Mouse (Mus musculus) hindlimb bud, embryonic 11.5 days (tissue): ENCODE results near the gene Zc3hav1l.

Source experiments
- DNase-seq: peaks from one replicate; pipeline ENCODE4 v3.0.0-alpha.2; 2012; ENCODE audit warnings: low read depth, low spot score; ENCODE audit errors: extremely low spot score

Zc3hav1l gene

DNA sequence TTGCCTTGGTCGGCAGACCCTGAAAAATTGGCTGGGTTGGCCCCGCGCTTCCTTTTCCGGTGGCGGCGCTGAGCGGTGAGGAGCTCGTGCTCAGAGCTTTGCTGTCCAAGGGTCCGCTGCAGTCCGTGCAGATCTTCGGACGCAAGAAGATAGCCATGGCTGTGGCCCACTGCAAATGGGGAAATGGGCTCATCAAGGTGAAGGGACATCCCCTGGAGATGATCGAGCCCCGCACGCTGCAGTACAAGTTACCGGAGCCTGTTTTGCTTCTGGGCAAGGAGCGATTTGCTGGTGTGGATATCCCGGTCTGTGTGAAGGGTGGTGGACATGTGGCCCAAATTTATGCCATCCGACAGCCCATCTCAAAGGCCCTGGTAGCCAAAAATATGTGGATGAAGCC is 14.6 kb downstream of the Zc3hav1l start:
- DNase-seq: no peak

DNA sequence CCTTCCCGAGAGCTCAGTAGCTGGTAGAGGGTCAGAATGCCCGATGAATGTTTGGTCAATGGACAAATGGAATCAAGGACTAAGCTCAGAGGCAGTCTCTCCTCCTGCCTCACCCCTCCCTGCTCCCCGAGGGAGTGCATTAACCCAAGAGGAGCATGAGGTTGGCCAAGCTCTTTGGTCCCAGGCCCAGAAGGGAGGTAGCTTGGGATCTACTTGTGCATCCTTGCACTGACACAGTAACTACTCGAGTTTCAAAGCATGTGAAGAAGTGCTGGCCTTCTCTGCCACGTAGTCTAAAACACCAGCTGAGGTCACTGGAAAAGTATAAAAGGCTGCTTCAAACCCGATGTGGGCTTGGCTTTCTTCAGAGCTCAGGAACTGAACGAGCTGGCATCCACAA is 34.6 kb downstream of the Zc3hav1l start:
- DNase-seq: no peak

DNA sequence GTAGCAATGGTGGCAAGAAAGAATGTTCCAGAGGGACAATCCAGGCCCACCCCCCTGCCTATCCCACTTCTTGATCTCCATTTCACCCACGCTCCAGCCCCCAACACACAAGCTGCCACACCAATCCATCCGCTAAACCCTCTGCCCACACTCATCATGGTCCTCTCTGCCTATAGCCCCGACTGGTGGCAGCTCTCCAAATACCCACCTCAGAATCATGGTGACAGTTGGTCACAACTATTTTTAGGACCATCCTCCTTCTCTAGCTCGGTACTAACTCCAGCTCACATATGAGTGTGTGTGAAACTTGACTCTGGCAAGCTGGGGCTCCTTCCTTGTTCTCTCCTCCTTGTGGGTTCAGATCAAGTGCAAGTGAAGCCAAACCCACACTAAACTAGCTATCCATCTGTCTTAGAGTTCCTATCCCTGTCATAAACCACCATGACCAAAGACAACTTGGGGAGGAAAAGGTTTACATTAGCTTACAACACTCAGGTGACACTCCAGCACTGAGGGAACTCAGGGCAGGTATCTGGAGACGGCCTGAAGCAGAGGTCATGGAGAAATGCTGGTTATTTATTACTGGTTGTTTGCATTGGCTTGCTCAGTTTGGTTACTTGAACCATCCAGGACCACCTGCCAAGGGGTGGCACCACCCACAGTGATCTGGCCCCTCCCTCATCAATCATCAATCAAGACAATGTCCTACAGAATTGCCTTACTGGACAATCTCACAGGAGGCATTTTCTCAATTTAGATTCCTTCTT is 35.5 kb downstream of the Zc3hav1l start:
- no peak for DNase-seq

DNA sequence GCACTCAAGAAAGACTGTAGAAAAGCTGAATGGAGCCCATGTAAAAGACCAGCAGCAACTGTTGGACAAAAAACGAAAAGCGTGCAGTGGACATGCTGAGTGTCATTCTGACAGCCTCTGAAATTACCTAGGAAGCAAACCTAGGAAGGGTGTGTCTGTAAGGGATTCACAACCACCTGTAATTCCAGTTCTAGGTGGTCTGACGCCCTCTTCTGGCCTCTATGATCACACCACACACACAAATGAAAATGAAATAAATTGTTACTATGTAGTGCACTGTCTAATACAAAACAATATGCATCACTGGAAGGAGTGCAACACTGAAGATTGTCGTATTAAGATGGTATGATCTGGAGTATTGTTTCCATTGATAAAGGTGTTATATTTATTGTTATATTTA is 37.2 kb downstream of the Zc3hav1l start:
- no peak for DNase-seq

DNA sequence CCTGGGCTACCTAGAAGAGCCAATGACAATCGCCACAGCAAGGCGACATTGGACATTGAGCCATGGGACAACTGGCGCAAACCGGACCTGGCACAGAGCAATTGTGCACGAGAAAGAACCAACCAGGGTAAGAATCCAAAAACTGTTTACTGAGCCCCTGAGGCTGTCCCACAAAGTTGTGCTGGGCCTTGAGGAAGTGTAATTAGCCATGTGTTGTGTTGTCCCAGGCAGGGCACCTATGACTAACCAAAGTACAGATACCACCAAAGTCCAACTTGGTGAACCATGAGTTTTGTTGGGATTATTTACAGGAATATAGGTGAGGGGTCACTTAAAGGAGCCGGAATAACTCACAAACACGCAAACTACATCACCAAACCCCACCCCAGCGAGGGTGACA is 41.6 kb downstream of the Zc3hav1l start:
- no peak for DNase-seq

DNA sequence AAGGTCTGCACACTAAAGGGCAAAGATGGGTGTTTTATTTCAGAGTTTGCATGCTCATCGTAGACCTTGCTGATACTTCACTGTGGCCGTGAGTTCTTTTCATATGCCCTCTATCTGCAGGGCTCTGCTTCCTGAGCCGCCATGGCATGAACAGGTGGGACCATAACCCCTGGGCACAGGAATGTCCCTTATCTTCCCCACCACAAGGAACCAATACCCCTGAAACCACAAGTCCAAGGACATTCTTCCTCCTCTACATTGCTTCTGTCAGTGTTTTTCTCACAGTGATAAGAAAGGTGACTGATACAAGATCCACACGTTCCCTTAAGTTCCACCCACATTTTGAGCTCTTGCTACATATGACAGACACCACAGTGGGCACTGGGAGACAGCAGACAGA is 42.3 kb downstream of the Zc3hav1l start:
- no peak for DNase-seq

DNA sequence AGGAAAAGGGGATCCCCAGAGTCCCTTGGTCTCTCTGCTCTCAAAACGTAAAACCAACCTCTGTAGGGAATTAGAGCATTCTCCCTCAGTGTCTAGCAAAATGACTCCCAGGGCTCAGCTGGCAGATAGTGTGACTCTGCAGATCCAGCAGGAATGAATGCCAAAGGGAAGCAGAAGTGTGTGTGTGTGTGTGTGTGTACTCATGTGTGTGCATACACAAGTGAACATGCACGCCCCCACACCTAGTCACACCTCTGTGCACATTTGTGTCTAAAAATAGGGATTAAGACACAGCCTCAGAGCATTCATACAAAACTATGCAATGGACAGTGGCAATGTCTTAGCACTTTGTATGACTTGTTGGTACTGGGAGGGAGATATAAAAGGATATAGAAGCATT is 43.3 kb downstream of the Zc3hav1l start:
- DNase-seq: no peak

DNA sequence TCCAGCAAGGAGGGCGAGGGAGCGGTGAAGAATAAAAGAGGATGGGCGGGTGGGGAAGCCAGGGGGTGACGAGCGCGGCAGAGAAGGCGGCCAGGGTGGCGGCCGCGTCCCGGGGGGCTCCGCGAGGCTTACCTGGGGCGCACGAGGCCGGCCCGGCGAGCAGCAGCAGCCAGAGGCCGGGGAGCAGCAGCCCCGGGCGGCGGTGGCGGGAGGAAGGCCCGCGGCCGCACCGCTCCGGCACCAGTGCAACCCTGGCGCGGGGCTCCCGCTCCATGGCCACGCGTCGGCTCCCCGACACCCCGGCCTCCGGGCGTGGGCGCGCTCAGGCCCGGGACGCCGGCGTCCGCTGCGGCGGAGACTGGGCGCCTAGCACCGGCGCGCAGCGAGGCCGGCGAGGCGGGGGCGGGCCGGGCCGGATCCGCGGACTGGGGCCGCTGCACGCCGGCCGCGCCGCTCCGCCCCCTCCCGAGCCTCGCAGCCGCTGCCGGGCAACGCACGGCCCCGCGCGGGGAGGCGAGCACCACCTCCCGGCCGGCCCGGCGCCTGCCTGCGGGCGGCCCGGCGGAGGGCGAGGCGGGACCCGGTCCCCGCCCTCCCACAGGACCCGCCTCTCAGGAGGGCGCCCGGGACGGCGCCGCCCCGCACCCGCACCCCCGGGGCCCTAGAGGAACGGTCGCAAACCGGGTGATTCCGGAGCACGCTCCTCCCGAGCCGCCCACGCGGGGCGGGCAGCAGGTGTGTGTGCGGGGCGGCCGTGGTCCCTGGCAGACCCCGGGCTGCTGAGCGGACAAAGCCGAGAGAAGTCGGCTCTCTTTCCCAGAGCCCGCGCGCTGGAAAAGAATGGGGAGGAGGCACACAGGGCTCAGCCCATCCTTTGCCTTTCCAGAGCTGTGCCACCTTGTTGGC is 45.1 kb downstream of the Zc3hav1l start, which contains the start of gene D630045J12Rik:
Gene D630045J12Rik (minus strand): TSS at position 274 of the 906 bp plus-strand sequence.
- DNase-seq: no peak

DNA sequence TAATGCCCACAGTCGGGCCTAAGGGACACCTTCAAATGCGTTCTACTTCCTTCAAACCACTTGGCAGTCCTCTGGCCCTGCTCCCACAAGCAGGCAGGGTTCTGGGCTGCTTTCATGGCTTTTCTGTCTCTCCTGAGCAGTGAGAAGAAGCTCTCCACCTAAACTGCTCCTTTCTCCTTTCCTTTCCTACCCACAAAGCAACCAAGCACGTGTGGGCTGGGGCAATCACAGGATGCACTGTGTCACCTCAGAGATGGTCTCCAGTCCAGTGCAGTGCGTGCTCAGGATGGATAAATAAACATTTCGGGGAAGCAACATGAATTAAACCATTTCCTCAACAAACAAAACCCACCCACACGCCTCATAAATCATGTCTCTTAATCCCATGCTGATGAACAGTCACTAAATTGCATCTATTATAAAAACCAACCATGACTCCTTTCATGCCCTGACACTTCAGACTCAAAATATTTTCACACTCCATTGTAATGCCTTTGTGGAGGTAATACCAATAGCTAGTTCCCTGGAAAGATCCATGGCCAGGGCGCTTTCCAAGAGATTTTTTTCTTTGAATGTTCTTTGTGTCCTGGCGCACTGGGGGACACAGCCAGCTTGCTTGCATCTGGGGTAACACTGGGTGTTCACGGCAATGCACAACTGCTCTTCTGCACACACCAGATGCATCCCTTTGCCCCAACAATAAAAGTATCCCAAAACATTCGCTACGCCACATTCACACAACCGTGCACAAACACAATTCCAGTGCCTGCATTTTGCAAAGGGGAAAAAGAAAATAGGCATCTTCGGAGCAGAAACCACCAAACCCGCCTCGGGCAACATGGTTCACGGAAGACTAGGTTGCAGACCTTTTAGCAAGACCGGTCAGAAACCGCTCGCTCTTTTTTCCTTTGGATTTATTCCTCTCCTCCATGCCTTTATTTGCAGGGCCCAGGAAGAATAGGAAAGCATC is 46.0 kb downstream of the Zc3hav1l start:
- no peak for DNase-seq

DNA sequence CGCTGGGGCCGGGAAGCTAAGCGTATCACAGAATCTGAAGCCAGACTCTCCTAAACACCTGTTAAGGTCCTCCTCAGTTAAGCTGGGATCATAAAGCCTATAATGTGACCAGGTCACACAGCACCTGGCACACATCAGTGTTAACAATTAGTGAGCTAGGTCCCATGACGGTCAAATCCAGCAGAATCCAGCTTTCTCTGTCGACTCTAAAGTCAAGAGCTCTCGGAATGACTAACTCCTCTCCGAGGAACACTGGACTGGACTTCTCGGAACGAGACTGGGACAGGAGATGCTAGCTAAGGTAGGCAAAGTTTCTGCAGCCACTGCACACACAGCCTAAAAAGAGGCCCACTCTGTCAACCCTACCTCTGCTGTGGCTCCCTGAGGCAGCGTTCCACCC is 46.9 kb downstream of the Zc3hav1l start:
- no peak for DNase-seq

DNA sequence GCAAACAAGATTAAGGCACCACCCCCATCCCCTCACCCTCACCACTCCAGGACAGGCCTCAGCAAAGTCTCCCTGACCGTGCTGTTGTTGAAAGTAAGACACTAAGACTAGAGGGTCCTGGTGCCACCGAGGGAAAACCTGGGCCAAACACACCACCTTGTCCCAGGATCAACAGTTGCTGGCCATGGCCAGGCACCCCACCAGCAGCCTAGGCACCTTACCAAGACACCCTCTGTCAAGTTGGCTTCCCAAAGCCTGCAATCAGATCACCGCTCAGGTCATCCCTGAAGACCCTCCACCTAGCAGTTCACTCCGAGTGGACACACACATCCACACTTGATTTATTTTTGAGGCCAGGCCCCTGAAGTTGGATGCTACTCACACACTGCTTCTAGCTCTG is 47.6 kb downstream of the Zc3hav1l start:
- DNase-seq: no peak

DNA sequence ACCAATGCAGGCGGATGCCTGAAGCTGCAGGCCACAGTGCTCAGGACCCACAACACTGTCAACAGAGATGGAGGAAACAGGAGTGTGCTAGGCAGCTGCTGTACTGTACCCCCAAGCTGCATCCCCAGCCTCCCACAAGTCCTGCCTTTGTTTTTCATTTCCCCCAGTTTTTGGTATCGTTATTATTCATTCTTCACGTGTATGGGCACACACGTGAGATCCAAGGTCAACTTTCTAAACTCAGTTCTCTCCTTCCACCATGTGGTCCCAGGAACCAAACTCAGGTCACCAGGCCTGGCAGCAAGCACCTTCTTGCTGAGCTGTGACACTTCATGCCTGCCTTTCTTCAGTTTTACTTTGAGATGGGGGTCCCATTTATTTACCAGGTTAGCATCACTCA is 51.7 kb downstream of the Zc3hav1l start:
- DNase-seq: no peak

DNA sequence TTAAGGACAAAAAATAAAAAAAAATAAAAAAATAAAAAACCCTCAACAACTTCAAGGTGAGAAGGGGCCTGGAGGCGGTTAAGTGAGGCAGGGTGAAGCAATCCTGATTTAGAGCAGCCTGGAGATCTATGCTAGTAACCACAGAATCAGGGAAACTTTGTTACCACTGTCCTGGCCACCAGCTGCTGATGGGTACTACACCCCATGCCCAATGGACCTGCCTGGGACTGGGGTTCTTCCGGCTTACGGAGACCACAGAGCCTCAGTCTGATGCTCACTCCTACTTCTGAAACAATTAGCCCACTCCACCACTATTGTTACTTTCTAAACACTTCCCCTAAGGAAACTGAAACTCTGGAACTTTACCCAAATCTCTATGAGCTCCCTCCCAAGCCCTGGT is 54.3 kb downstream of the Zc3hav1l start:
- DNase-seq: no peak

DNA sequence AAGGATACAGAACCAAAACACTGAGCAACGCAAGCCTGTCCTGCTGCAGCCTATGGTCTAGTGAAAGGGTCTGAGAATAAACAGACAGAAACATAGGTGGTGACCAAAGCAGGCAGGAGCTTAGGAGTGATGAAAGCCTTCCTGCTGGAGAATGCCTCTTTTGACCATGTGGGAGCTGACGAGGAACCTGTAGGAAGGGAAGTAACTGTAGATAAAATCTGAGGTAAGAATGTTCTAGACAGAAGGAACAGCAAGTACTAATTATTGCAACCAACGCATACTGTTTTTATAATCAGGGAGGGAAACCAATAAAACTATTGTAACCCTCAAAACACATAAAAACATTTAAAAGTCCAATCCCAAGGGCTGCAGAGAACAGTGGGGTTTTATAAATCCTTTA is 54.9 kb downstream of the Zc3hav1l start:
- no peak for DNase-seq

DNA sequence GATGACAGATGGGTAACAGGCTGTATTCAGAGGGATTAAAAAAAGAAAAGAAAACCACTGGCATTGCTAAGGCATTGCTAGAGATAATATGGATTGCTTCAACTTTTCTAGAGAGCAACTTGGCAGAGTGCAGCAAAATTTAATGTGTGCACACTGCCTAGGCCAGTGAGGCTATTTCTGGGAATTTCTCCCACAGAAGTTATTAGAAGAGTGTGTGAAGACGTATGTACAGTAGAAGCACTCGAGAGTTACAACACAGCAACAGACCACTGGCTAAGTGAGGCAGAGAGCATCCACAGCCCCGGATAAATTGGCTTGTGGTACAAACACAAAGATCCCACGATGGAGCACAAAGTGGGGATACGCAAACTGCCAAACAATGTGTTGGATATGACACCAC is 56.2 kb downstream of the Zc3hav1l start:
- DNase-seq: no peak

DNA sequence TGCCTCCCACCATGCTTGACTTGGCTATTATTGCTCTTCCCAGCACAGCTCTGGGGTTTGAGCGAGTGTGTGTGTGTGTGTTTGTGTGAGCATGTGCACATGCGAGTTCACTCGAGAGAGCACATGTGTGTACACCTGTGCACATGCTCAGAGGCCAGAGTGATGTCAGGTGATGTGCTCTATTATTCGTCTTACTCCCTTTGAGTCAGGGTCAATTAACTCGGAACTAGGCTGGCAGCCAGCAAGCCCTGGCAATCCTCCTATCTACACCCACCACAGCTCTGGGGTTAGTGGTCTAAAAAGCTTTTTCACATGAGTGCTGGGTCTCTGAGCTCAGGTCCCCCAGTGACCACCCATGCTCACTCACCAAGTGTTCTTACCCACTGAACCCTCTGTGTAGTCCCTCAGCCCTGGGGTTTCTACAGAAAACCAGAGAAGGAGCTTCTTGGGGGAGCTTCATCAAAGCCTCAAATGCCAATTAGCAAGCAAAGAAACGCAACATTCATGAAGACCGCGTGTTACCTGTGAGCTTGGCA is 56.7 kb downstream of the Zc3hav1l start:
- DNase-seq: no peak

DNA sequence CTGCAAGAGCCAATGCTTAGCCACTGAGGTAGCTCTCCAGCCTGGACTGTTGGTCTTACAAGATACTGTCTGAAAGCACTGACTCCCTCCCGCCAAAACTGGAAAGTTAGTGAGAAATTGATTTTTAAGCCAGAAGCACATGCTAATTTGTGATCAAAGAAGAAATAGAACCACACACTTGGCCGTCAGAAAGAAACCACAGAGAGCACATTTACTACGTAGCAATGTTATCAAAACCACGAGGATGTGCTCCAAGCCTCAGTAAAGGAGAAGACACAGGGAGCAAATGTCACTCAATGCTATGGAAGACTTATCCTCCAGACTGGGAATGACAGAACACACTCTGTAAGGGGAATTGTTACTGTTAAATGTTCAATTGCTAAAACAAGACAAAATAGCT is 57.6 kb downstream of the Zc3hav1l start:
- DNase-seq: no peak

DNA sequence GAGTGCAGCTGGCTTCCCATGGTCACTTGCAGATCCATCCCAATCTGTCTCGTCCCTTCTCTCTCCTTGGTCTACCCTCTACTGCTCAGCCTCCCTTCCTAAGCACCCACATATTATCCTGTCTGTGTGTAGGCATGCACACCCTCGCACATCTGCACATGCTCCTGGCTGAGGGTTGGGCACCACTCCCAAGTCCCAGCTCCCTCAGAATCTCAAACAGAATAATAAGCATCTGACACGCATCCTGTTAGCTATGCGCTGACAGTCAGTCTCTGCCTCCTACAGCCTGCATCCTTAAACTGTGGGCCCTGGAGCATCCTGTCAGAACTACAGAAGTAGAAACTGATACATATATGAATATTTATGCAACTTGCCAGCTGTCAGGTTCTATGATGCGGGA is 58.4 kb downstream of the Zc3hav1l start:
- no peak for DNase-seq

DNA sequence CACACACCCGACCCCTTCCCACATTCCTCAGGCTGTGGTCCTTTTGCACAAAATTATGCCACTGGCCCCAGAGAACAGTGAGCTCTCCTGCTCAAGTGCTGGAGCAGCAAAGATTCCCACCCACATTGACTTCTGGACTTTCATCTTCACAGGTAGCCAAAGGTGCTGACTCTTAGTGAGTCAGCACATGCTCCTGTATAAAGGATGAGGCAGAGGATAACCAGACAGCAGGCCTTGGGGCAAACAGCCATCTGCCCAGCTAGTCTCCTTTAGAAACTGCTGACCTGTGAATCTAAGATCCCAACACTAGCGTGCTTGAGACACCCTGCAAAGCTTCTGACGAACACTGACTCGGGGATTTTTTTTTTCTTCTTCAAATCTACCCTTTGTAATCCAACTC is 60.7 kb downstream of the Zc3hav1l start:
- DNase-seq: no peak
